Mouse (Mus musculus): ENCODE data around the gene Gpr183. TPM values are rescaled to one million over a fixed set of nuclear protein-coding genes. Genes with fewer than 3 reads are reported as not detected.

Gene Gpr183
- polyA plus RNA-seq, 1 experiment, result 0.06 TPM

GRCm38 (mm10) chr14:121949436-121949835 lies 15.6 kb downstream of the Gpr183 start:
- no peaks in the 10 kb centered on the region for H3K79me2 ChIP-seq (ENCODE audit: control insufficient read depth, insufficient read depth)
- H3K79me3 ChIP-seq (ENCODE audit: low read depth), result peaks cover 1% of the 10 kb centered on the region
- no peak for TF ChIP-seq CTCF (IDR thresholded peaks at IDR 0.05; ENCODE audit: control insufficient read depth, insufficient read depth, insufficient read length)
- TF ChIP-seq MAX (IDR thresholded peaks at IDR 0.05), result no peak
- TF ChIP-seq MYOG (IDR thresholded peaks at IDR 0.05; ENCODE audit: control insufficient read depth, extremely low read depth, insufficient read length), result no peak
- TF ChIP-seq FOSL1 (IDR thresholded peaks at IDR 0.05; ENCODE audit: insufficient read depth, low read length, poor library complexity, severe bottlenecking), result no peak
- H3K27me3 ChIP-seq (ENCODE audit: control insufficient read depth, insufficient read depth, insufficient read length), result no peaks in the 10 kb centered on the region
- H3ac ChIP-seq (ENCODE audit: control insufficient read depth, insufficient read length, low read depth), result no peak overlapping the region
- no peak overlapping the region for H3K4me3 ChIP-seq (ENCODE audit: insufficient read depth, poor library complexity, severe bottlenecking)
- no peaks in the 10 kb centered on the region for H3K36me3 ChIP-seq (ENCODE audit: control insufficient read depth, insufficient read depth)

DNA sequence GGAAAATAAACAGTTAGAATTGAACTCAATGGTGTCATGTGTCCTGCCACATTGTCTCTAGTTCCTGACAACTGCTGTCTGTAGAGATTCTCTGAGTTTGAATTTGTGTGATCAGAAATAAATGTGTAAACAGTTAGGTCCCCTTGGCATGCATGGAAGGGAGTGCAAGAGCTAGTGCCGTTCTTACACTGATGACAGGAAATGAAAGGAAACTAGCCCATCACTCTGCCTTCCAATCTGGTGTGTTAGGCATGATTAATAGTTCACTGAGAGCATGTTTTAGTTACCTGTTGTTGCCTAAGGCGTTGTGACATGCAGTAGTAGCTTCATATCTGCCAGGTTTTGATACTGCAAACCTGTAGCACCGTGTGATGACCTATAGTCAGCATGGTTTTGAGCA lies 17.0 kb downstream of the Gpr183 start:
- TF ChIP-seq FOSL1 (IDR thresholded peaks at IDR 0.05; ENCODE audit: insufficient read depth, low read length, poor library complexity, severe bottlenecking) (no peak), MAX (IDR thresholded peaks at IDR 0.05) (no peak), USF1 (IDR thresholded peaks at IDR 0.05; ENCODE audit: low read depth) (no peak), MYOG (IDR thresholded peaks at IDR 0.05; ENCODE audit: control insufficient read depth, extremely low read depth, insufficient read length) (no peak), MYOD1 (IDR thresholded peaks at IDR 0.05; ENCODE audit: control insufficient read depth, insufficient read length, low read depth) (no peak), CTCF (IDR thresholded peaks at IDR 0.05; ENCODE audit: control insufficient read depth, insufficient read depth, insufficient read length) (no peak), CEBPB (IDR thresholded peaks at IDR 0.05; ENCODE audit: low read depth) (no peak)
- Histone ChIP-seq H3K36me3 (ENCODE audit: control insufficient read depth, insufficient read depth) (no peaks in the 10 kb centered on the region), H3K79me3 (ENCODE audit: low read depth) (peaks cover 1% of the 10 kb centered on the region), H3K79me2 (ENCODE audit: control insufficient read depth, insufficient read depth) (no peaks in the 10 kb centered on the region), H3K27me3 (ENCODE audit: control insufficient read depth, insufficient read depth, insufficient read length) (no peaks in the 10 kb centered on the region), H3K4me3 (ENCODE audit: insufficient read depth, poor library complexity, severe bottlenecking) (no peak overlapping the region), H3ac (ENCODE audit: control insufficient read depth, insufficient read length, low read depth) (no peak overlapping the region)

- TF ChIP-seq MYOD1 (IDR thresholded peaks at IDR 0.05; ENCODE audit: control insufficient read depth, insufficient read length, low read depth), result no peak
- no peak for TF ChIP-seq FOSL1 (IDR thresholded peaks at IDR 0.05; ENCODE audit: insufficient read depth, low read length, poor library complexity, severe bottlenecking)
- TF ChIP-seq MYOG (IDR thresholded peaks at IDR 0.05; ENCODE audit: control insufficient read depth, extremely low read depth, insufficient read length), result no peak
- no peak for TF ChIP-seq CEBPB (IDR thresholded peaks at IDR 0.05; ENCODE audit: low read depth)
- TF ChIP-seq USF1 (IDR thresholded peaks at IDR 0.05; ENCODE audit: low read depth), result no peak
- no peak for TF ChIP-seq CTCF (IDR thresholded peaks at IDR 0.05; ENCODE audit: control insufficient read depth, insufficient read depth, insufficient read length)
- TF ChIP-seq MAX (IDR thresholded peaks at IDR 0.05), result no peak
- H3K79me2 ChIP-seq (ENCODE audit: control insufficient read depth, insufficient read depth), result no peaks in the 10 kb centered on the region
- no peak overlapping the region for H3K4me3 ChIP-seq (ENCODE audit: insufficient read depth, poor library complexity, severe bottlenecking)
- peaks cover 1% of the 10 kb centered on the region for H3K79me3 ChIP-seq (ENCODE audit: low read depth)
- H3ac ChIP-seq (ENCODE audit: control insufficient read depth, insufficient read length, low read depth), result no peak overlapping the region
- no peaks in the 10 kb centered on the region for H3K27me3 ChIP-seq (ENCODE audit: control insufficient read depth, insufficient read depth, insufficient read length)
- no peaks in the 10 kb centered on the region for H3K36me3 ChIP-seq (ENCODE audit: control insufficient read depth, insufficient read depth)
These were observed 17.7 kb downstream of the Gpr183 start for GRCm38 (mm10) chr14:121947201-121947760.

DNA sequence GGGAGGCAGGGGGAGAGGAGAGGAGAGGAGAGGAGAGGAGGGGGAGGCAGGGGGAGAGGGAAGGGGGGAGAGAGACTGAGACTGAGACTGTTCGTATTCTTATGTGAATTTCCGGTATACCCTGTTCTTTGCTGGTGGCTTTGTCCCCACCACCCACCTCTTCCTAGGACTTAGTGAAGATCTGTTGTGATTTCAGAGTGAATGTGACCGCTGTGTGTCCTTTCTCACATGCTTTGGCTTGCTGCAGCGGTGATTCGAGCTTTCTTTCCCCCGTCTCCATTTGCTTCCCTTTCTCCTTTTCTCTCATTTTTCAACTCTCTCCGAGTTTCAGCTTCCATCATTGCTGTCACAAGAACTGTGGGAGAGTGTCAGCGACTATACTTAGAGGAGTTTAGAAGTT lies 18.3 kb downstream of the Gpr183 start:
- H3ac ChIP-seq (ENCODE audit: control insufficient read depth, insufficient read length, low read depth), result no peak overlapping the region
- no peaks in the 10 kb centered on the region for H3K27me3 ChIP-seq (ENCODE audit: control insufficient read depth, insufficient read depth, insufficient read length)
- H3K36me3 ChIP-seq (ENCODE audit: control insufficient read depth, insufficient read depth), result no peaks in the 10 kb centered on the region
- H3K4me3 ChIP-seq (ENCODE audit: insufficient read depth, poor library complexity, severe bottlenecking), result no peak overlapping the region
- no peak for TF ChIP-seq CTCF (IDR thresholded peaks at IDR 0.05; ENCODE audit: control insufficient read depth, insufficient read depth, insufficient read length)
- no peak for TF ChIP-seq MAX (IDR thresholded peaks at IDR 0.05)
- no peak for TF ChIP-seq FOSL1 (IDR thresholded peaks at IDR 0.05; ENCODE audit: insufficient read depth, low read length, poor library complexity, severe bottlenecking)
- H3K79me3 ChIP-seq (ENCODE audit: low read depth), result peaks cover 1% of the 10 kb centered on the region
- H3K79me2 ChIP-seq (ENCODE audit: control insufficient read depth, insufficient read depth), result no peaks in the 10 kb centered on the region

DNA sequence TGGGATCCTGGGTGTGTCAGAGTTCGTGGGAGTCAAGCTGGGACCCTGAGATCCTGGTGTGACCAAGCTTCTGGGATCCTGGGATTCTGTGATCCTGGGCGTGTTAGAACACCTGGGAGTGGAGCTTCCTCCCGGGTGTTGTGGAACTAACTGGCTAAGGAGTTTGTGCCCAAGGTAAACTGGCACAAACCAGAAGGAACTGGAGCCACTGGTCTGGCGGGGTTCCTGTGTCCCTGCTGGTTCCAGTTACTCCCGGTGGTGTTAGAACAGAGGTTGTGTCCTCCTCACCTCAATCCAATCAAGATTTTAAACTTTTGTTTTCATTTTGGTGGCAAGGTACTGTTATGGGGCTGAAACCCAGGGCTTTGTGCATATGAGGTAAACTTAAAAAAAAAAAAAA lies 18.9 kb downstream of the Gpr183 start:
- Histone ChIP-seq H3ac (ENCODE audit: control insufficient read depth, insufficient read length, low read depth) (no peak overlapping the region), H3K4me3 (ENCODE audit: insufficient read depth, poor library complexity, severe bottlenecking) (no peak overlapping the region), H3K79me2 (ENCODE audit: control insufficient read depth, insufficient read depth) (no peaks in the 10 kb centered on the region), H3K36me3 (ENCODE audit: control insufficient read depth, insufficient read depth) (no peaks in the 10 kb centered on the region), H3K79me3 (ENCODE audit: low read depth) (peaks cover 3% of the 10 kb centered on the region), H3K27me3 (ENCODE audit: control insufficient read depth, insufficient read depth, insufficient read length) (no peaks in the 10 kb centered on the region)
- no peak for TF ChIP-seq CEBPB (IDR thresholded peaks at IDR 0.05; ENCODE audit: low read depth)
- no peak for TF ChIP-seq MYOD1 (IDR thresholded peaks at IDR 0.05; ENCODE audit: control insufficient read depth, insufficient read length, low read depth)
- no peak for TF ChIP-seq CTCF (IDR thresholded peaks at IDR 0.05; ENCODE audit: control insufficient read depth, insufficient read depth, insufficient read length)
- no peak for TF ChIP-seq FOSL1 (IDR thresholded peaks at IDR 0.05; ENCODE audit: insufficient read depth, low read length, poor library complexity, severe bottlenecking)
- TF ChIP-seq MAX (IDR thresholded peaks at IDR 0.05), result no peak
- TF ChIP-seq USF1 (IDR thresholded peaks at IDR 0.05; ENCODE audit: low read depth), result no peak
- TF ChIP-seq MYOG (IDR thresholded peaks at IDR 0.05; ENCODE audit: control insufficient read depth, extremely low read depth, insufficient read length), result no peak

DNA sequence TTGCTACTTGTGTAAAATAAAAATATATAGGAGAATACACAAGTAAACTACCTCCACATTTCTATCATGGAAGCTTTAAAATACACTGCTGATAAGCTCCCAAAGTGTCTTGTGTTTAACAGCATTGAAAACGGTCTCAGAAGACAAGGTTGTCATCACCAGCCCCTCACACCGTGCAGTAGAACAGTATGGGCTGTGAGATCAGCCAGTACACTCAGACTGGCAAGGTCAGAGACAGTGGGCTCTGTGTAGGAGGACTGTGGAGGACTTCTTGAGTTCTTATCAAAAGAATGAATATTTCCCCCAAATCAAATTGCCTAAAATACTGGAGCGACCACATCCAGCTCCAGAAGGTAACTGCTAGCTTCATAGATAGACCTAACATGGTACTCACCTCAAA lies 25.4 kb downstream of the Gpr183 start:
- H3ac ChIP-seq (ENCODE audit: control insufficient read depth, insufficient read length, low read depth), result no peak overlapping the region
- TF ChIP-seq MAX (IDR thresholded peaks at IDR 0.05) (no peak), MYOG (IDR thresholded peaks at IDR 0.05; ENCODE audit: control insufficient read depth, extremely low read depth, insufficient read length) (no peak), USF1 (IDR thresholded peaks at IDR 0.05; ENCODE audit: low read depth) (no peak), CEBPB (IDR thresholded peaks at IDR 0.05; ENCODE audit: low read depth) (no peak), MYOD1 (IDR thresholded peaks at IDR 0.05; ENCODE audit: control insufficient read depth, insufficient read length, low read depth) (no peak), CTCF (IDR thresholded peaks at IDR 0.05; ENCODE audit: control insufficient read depth, insufficient read depth, insufficient read length) (no peak), FOSL1 (IDR thresholded peaks at IDR 0.05; ENCODE audit: insufficient read depth, low read length, poor library complexity, severe bottlenecking) (no peak)

More for the DNA sequence above, 25.4 kb downstream of the Gpr183 start:
- no peaks in the 10 kb centered on the region for H3K36me3 ChIP-seq (ENCODE audit: control insufficient read depth, insufficient read depth)
- no peak overlapping the region for H3K4me3 ChIP-seq (ENCODE audit: insufficient read depth, poor library complexity, severe bottlenecking)
- no peaks in the 10 kb centered on the region for H3K27me3 ChIP-seq (ENCODE audit: control insufficient read depth, insufficient read depth, insufficient read length)
- H3K79me2 ChIP-seq (ENCODE audit: control insufficient read depth, insufficient read depth), result no peaks in the 10 kb centered on the region
- H3K79me3 ChIP-seq (ENCODE audit: low read depth), result peaks cover 1% of the 10 kb centered on the region

All from C2C12 (cell line).